Mouse (Mus musculus) midbrain, embryonic 11.5 days (tissue): ENCODE measurements at regions not wholly inside any gene's neighbourhood (a gene's known extent, or its start where the extent isn't known, plus 50 kb on each side); places are given as distances from the start of the nearest gene placed in this dataset.

Experiments used
- ATAC-seq: fragments of 200-750 bp; cut with Nextera tagmentation; 2 replicates; pipeline ENCODE4 v1.8.0; 2017; ENCODE audit warnings: moderate TSS enrichment, moderate library complexity; ENCODE audit not compliant: low FRiP score
- DNase-seq: peaks from one replicate; pipeline ENCODE4 v3.0.0; 2015; ENCODE audit warnings: low spot score; ENCODE audit errors: missing footprints
- H3K27ac ChIP-seq: fragments of 300-500 bp; sonication (generic); 2 replicates; pipeline ENCODE4 v1.5.1; 2014; ENCODE audit warnings: low read depth, low read length
- H3K27me3 ChIP-seq: fragments of 300-500 bp; sonication (generic); 2 replicates; pipeline ENCODE4 v1.6.1; 2014; ENCODE audit warnings: mild to moderate bottlenecking, low read length, moderate library complexity, mixed read lengths; ENCODE audit not compliant: control insufficient read depth, insufficient read depth
- H3K36me3 ChIP-seq: fragments of 300-500 bp; sonication (generic); 2 replicates; pipeline ENCODE4 v1.6.1; 2014; ENCODE audit warnings: mild to moderate bottlenecking, low read length, moderate library complexity, mixed read lengths; ENCODE audit not compliant: control insufficient read depth, insufficient read depth
- H3K4me1 ChIP-seq: fragments of 300-500 bp; sonication (generic); 2 replicates; pipeline ENCODE4 v1.6.1; 2014; ENCODE audit warnings: low read length; ENCODE audit not compliant: control insufficient read depth, insufficient read depth
- H3K4me2 ChIP-seq: fragments of 300-500 bp; sonication (generic); 2 replicates; pipeline ENCODE4 v1.6.1; 2014; ENCODE audit warnings: mild to moderate bottlenecking, moderate library complexity
- H3K4me3 ChIP-seq: fragments of 300-500 bp; sonication (generic); 2 replicates; pipeline ENCODE4 v1.5.1; 2014; ENCODE audit warnings: low read depth, low read length
- H3K9ac ChIP-seq: fragments of 300-500 bp; sonication (generic); 2 replicates; pipeline ENCODE4 v1.6.1; 2014; ENCODE audit warnings: low read length
- H3K9me3 ChIP-seq: fragments of 300-500 bp; sonication (generic); 2 replicates; pipeline ENCODE4 v1.6.1; 2016; ENCODE audit warnings: low read length; ENCODE audit not compliant: control insufficient read depth
- WGBS: fragments of 180-500 bp; shearing (Covaris S2); extraction: QIAGEN DNeasy Blood & Tissue Kit; methylation state at CpG from one replicate; pipeline ENCODE4 v1.1.7; 2014; 5-methylcytosine and 5-hydroxymethylcytosine counted together

- Histone ChIP-seq H3K4me3 (no peak overlapping the region), H3K4me1 (no peaks in the 10 kb centered on the region), H3K9me3 (no peaks in the 10 kb centered on the region), H3K36me3 (no peaks in the 10 kb centered on the region), H3K27me3 (no peaks in the 10 kb centered on the region), H3K27ac (no peak overlapping the region), H3K9ac (no peak overlapping the region), H3K4me2 (no peak overlapping the region)
- no peak for DNase-seq
- 92% methylated on average over 1 of the region's 1 CpGs for WGBS
- no peak for ATAC-seq
Observed at GRCm38 (mm10) chr4:5379215-5379614, 586.1 kb upstream of the Impad1 start.

- H3K36me3 ChIP-seq: no peaks in the 10 kb centered on the region
- no peaks in the 10 kb centered on the region for H3K4me1 ChIP-seq
- H3K9me3 ChIP-seq: no peaks in the 10 kb centered on the region
- H3K4me2 ChIP-seq: no peak overlapping the region
- no peak overlapping the region for H3K27ac ChIP-seq
- DNase-seq: peak; percentile 17
- 94% methylated on average over 1 of the region's 1 CpGs for WGBS
- ATAC-seq: no peak
- H3K9ac ChIP-seq: no peak overlapping the region
- H3K4me3 ChIP-seq: no peak overlapping the region
- no peaks in the 10 kb centered on the region for H3K27me3 ChIP-seq
Observed at GRCm38 (mm10) chr4:5358274-5358673, 565.1 kb upstream of the Impad1 start.

- H3K9ac ChIP-seq: no peak overlapping the region
- ATAC-seq (no peak), DNase-seq (no peak)
- H3K9me3 ChIP-seq: no peaks in the 10 kb centered on the region
- no peak overlapping the region for H3K27ac ChIP-seq
- WGBS: 89% methylated on average over 3 of the region's 3 CpGs
- H3K4me3 ChIP-seq: no peak overlapping the region
- no peaks in the 10 kb centered on the region for H3K4me1 ChIP-seq
- H3K36me3 ChIP-seq: no peaks in the 10 kb centered on the region
- H3K27me3 ChIP-seq: no peaks in the 10 kb centered on the region
- no peak overlapping the region for H3K4me2 ChIP-seq
Observed at GRCm38 (mm10) chr4:5346226-5346625, 553.1 kb upstream of the Impad1 start.

- no peaks in the 10 kb centered on the region for H3K9me3 ChIP-seq
- no peaks in the 10 kb centered on the region for H3K36me3 ChIP-seq
- no peak overlapping the region for H3K9ac ChIP-seq
- no peak overlapping the region for H3K4me3 ChIP-seq
- no peak overlapping the region for H3K4me2 ChIP-seq
- 92% methylated on average over 4 of the region's 4 CpGs for WGBS
- H3K27ac ChIP-seq: no peak overlapping the region
- no peak for ATAC-seq
- DNase-seq: no peak
- H3K4me1 ChIP-seq: no peaks in the 10 kb centered on the region
- H3K27me3 ChIP-seq: no peaks in the 10 kb centered on the region
Observed at GRCm38 (mm10) chr4:5344739-5345138, 551.6 kb upstream of the Impad1 start.

- no peak for DNase-seq
- H3K9ac ChIP-seq: no peak overlapping the region
- no peaks in the 10 kb centered on the region for H3K36me3 ChIP-seq
- H3K9me3 ChIP-seq: no peaks in the 10 kb centered on the region
- 81% methylated on average over 2 of the region's 2 CpGs for WGBS
- no peaks in the 10 kb centered on the region for H3K27me3 ChIP-seq
- H3K4me3 ChIP-seq: no peak overlapping the region
- H3K4me2 ChIP-seq: no peak overlapping the region
- H3K27ac ChIP-seq: no peak overlapping the region
- ATAC-seq: no peak
- H3K4me1 ChIP-seq: no peaks in the 10 kb centered on the region
Observed at GRCm38 (mm10) chr4:5344311-5344710, 551.2 kb upstream of the Impad1 start.

GRCm38 (mm10) chr4:5337158-5337896, 544.2 kb upstream of the Impad1 start:
- H3K27ac ChIP-seq: no peak overlapping the region
- ATAC-seq (no peak), DNase-seq (no peak)
- WGBS: 80% methylated on average over 4 of the region's 4 CpGs
- no peak overlapping the region for H3K9ac ChIP-seq
- H3K4me2 ChIP-seq: no peak overlapping the region
- H3K4me3 ChIP-seq: no peak overlapping the region
- no peaks in the 10 kb centered on the region for H3K9me3 ChIP-seq
- no peaks in the 10 kb centered on the region for H3K36me3 ChIP-seq
- H3K4me1 ChIP-seq: no peaks in the 10 kb centered on the region
- no peaks in the 10 kb centered on the region for H3K27me3 ChIP-seq

- H3K4me3 ChIP-seq: no peak overlapping the region
- H3K36me3 ChIP-seq: no peaks in the 10 kb centered on the region
- H3K4me2 ChIP-seq: no peak overlapping the region
- no peaks in the 10 kb centered on the region for H3K27me3 ChIP-seq
- DNase-seq (no peak), ATAC-seq (no peak)
- no peak overlapping the region for H3K9ac ChIP-seq
- H3K4me1 ChIP-seq: no peaks in the 10 kb centered on the region
- no peaks in the 10 kb centered on the region for H3K9me3 ChIP-seq
- WGBS: 87% methylated on average over 2 of the region's 2 CpGs
- H3K27ac ChIP-seq: no peak overlapping the region
Observed at GRCm38 (mm10) chr4:5335030-5335429, 541.9 kb upstream of the Impad1 start.

- ATAC-seq (no peak), DNase-seq (no peak)
- no peaks in the 10 kb centered on the region for H3K9me3 ChIP-seq
- H3K36me3 ChIP-seq: no peaks in the 10 kb centered on the region
- no peaks in the 10 kb centered on the region for H3K27me3 ChIP-seq
- H3K9ac ChIP-seq: no peak overlapping the region
- no peak overlapping the region for H3K4me2 ChIP-seq
- H3K4me1 ChIP-seq: no peaks in the 10 kb centered on the region
- no peak overlapping the region for H3K4me3 ChIP-seq
- no peak overlapping the region for H3K27ac ChIP-seq
- WGBS: 82% methylated on average over 5 of the region's 5 CpGs
Observed at GRCm38 (mm10) chr4:5328497-5329194, 535.5 kb upstream of the Impad1 start.

- Histone ChIP-seq H3K9me3 (no peaks in the 10 kb centered on the region), H3K27ac (no peak overlapping the region), H3K27me3 (no peaks in the 10 kb centered on the region), H3K4me3 (no peak overlapping the region), H3K9ac (no peak overlapping the region), H3K4me2 (no peak overlapping the region), H3K36me3 (no peaks in the 10 kb centered on the region), H3K4me1 (no peaks in the 10 kb centered on the region)
- DNase-seq (no peak), ATAC-seq (no peak)
- WGBS: 84% methylated on average over 2 of the region's 2 CpGs
Observed at GRCm38 (mm10) chr4:5327171-5327661, 534.1 kb upstream of the Impad1 start.
